Mouse (Mus musculus) v-Abl transformed pro-B cells (cell line): Measurements from ENCODE around the gene Gm12216.

Experiments
- in situ Hi-C, 2 experiments: fragments of 400-800 bp; cut with MboI; formaldehyde crosslinking; loops; one replicate each; pipeline ENCODE4 v1.15.1; 2025; ENCODE audit not compliant: unreplicated experiment in 2 of 2

Gene Gm12216

DNA sequence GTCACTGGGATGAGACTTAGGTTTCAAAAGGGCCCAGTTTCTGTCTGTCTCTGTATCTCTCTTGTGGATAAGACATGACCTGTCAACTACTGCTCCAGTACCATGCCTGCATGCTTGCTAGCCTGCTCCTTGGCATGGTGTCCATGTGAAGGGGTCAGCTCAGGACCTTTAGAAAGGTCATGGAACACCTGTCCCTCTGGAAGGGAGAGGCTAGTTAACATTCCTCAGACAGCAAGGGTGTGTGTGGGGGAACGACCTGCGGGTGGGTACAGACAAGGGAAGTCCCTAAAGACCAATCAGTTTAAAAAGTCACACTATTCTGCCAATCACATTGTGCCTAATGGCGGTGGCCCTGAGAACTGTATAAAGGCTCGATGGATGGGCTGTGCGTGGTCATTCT, 58.1 kb downstream of the Gm12216 start:
- in situ Hi-C loops = no loop called here

DNA sequence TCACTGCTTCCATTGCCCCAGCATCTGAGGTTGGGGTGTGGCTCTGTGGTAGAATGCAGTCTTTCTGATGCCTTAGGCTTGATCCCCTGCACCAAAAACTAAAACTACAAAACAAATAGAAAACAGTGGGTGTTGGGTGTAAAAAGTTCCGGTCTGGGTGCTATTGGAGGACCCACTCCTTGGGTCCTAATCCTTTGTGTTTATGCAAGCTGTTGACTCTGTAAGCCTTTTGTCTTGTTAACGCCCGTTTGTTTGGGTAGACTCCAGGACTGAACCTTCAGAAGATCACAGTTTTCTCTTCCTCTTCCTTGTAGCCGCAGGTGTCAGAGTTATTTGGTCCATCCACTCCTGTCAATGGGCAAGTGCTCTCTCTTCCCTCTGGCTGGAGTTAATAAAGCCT, 59.0 kb downstream of the Gm12216 start:
- in situ Hi-C loops = no loop called here

DNA sequence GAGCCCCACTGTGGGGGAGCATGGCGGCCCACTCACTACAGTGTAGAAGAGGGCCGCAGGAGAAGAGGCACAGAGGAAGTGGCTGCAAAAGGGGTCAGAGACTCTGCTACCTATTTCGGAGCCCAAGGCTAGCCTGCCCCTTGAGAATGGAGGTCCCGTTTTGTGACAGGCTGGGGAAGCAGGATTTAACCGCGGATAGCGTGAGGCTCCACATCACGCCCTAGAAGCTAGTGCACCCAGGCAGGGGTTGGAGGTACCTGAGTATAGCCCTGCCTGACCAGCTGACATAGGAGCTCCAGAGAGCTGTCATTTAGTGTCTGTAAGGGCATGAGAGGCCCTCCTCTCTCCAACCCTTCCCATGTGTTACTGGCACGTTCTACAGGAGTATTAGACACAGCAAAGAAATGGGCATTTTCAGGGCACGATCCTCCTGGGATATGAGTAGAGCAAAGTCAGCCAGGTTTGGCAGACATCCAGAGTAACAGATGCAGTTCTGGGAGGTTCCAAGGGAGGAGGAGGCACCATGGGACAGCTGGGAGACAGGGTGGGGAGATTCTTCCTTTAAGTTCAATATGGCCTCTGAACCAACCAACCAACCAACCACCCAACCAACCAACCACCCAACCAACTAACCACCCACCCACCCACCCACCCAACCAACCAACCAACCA, 60.9 kb downstream of the Gm12216 start:
- in situ Hi-C loops = loop anchor here (5.0 to 25.0 kb wide), 2 partner anchors 36 to 964 kb away; no protein-coding TSS in a partner anchor

DNA sequence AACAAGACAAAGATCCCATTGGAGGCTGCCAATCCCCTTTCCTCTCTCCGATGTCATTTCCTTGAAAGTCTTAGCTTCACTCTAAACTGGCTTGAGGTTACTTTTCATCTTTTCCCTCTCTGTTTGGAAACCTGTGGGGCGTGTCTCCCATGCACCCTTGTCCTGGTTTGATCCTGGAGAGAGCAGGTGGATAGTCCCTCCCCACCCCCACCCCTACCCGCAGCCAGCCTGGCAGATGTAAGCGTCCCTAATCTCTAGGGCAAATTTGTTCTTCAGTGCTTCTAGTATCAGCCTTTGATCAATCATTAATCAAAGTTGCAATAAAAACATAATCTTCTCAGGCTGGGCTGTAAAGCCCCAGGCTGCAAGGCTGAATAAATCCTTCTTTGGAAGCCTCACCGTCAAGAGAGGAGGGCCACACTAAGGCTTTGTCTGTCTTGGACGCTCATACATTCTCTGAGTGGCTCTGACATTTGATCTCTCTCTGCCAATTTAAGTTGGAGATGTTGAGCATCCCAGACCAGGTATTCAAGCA, 61.6 kb downstream of the Gm12216 start:
- in situ Hi-C loops = loop anchor here (5.0 to 25.0 kb wide), 2 partner anchors 35 to 965 kb away; no protein-coding TSS in a partner anchor

DNA sequence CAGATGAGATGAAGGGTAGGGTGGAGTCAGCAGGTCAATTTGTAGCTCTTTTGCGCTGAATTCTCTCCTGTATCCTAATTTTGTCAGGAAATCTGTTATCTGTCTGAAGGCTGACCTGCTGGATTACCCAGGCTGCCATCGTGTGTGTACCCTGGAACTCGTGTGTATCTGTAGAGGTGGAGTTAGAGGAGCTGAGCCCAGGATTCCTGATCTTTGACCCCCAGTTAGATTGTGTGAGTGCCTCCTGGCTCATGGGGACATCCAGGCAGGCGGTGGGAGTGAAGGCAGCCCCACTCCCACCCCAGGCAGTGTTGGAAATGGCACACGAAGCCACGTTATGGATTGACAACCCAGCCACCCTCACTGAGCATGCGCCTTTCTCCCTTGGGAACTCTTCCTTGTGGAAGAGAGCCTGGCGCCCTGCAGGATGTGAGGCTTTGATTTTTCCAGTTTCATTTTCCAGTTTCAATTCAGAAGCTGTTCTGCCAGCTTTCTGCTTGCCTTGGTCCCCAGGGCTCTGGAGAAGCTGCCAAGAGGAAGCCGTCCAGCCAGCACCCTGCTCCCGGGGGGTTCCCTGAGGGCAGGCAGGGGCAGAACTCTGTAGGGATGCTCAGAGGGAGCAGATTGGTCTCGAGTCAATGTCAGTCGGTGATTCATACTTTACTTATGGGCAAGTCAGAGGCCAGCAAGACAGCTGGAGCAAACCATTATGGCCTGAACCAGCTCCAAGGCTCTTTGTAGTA, 62.5 kb downstream of the Gm12216 start:
- in situ Hi-C loops = loop anchor here (5.0 to 25.0 kb wide), 2 partner anchors 34 to 966 kb away; no protein-coding TSS in a partner anchor

DNA sequence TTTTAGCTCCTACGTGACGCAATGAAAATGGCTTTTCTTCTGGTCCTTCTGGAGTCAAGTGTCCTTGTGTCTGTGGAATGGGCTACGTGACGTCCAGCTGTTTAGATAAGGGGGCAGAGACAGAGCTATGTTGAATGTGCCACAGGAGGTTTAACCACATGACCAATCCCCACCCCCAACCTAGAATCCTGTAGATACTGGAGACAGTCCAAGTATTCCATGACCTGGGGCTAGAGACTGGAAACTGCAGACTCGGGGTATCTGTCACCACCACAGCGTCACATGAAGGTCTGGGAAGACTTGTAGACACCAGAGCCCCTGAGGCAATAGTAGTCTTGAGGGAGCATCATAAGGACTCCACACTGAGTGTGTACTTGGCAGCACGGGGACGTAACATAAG, 63.2 kb downstream of the Gm12216 start:
- in situ Hi-C loops = loop anchor here (5.0 to 25.0 kb wide), 2 partner anchors 34 to 966 kb away; no protein-coding TSS in a partner anchor

DNA sequence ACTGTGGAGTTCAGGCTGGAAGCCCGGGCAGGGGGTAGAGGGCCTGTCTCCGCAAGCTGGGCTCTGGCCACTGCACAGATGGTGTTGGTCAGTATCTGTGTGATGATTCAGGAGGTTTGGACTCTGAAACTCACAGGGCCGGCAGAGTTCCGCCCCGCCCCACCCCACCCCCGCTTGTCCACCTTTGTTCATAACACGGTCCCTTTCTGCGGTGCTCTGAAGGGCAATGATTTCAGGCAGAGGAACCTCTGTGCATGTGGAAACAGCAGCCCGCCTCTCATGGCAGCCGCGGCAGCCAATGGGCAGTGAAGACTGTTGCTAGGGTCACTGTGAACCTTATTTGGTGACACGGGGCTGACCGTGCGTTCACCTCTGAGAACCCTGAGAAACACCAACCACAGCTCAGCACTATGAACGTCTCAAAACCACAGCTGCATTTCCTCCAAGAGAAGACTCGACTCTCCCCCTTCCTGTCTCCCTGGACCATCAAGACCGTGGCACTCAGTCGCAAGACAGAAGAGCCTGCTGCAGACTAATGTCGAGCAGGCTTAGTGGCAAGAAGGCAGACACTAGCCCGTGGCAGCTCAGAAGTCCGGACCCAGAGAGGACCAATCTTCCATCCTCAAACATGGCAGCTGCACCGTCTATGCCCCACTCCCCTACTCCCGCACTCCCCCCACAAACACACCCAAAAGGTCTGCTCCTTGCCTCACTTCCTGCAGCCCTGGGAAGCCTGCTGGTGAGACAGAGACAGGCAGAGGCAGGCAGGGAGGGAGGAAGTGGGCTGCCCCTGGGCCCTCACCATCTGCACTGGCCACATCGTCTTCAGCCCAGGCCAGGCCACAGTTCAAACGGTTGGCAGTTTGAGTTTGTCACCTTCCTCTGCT, 64.1 kb downstream of the Gm12216 start:
- in situ Hi-C loops = loop anchor here (5.0 to 25.0 kb wide), 2 partner anchors 33 to 967 kb away; no protein-coding TSS in a partner anchor

DNA sequence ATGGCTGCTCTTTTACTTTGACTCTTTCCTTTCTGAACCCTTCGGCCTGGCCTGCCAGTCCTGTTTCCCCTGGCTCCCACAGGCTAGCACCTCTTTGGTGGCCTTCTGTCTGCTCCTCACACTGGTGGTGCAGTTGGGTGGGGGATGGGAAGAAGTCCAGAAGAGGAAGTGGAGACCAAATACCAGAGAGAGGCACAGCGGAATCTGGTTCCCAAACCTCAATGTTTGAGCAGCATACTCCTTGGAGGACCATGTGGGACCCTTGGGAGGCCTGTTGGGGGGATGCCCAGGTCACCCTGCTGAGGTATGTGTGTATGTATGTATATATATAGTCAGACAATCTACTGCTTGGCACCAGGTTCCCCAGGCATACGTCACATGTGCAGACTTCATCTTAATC, 65.0 kb downstream of the Gm12216 start:
- in situ Hi-C loops = loop anchor here in 1 of 2 experiments (25.0 kb wide), 1 partner anchor 968 kb away; no protein-coding TSS in a partner anchor

DNA sequence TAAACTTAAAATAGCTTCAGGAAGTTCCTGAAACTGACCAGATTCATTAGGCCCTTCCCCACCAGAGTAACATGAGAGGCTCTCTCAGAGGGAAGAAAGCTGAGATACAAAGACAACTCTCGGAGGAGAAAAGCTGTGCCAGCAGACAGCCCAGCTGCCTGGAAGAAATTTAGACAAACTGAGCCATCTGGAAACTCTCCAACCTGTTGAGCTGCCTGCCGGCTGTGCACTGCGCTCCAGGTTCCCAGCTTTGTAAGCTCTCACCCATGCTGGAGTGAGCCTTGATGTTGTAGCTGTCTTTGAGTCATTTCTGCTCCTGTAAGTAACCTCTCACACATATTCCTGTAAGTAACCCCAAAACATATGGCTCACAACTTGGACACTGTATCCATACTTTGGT, 66.1 kb downstream of the Gm12216 start:
- in situ Hi-C loops = loop anchor here in 1 of 2 experiments (25.0 kb wide), 1 partner anchor 969 kb away; no protein-coding TSS in a partner anchor

DNA sequence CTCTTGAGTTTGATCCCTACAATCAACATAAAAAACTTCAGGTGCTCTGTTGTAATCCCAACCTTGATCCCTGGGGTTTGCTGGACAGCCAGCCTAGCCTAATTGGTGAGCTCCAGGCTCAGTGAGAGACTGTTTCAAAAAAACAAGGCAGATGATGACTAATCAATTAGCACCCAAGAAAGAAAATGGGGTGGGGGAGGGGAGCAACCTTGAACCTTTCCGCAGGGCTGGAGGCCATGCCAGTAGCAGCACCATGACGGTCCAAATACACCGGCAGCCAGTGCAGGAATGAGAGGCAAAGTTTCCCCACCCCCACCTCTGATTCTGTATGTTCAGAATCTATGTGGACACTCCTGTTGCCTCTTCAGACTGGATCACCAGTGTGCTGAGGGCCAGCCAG, 69.8 kb downstream of the Gm12216 start:
- in situ Hi-C loops = loop anchor here in 1 of 2 experiments (25.0 kb wide), 1 partner anchor 973 kb away; no protein-coding TSS in a partner anchor

DNA sequence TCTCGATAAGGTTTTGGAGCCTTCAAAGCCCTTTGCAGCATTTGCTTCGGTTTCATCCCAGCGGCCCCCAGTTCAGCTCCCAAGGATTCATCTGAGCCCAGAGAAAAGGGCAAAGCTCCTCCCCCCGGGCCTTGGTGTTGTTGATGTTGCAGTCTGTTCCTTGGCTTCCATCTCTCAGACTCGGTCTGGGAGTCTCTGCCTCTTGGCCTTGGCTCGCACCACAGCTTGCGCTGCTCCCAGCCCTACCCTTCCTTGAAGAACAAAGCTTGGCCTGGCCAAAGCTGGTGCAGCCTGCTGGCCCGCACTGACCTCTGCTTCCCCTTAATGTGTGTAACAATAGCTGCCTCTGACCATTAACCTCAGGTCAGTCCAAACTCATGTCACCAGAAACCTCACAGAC, 70.9 kb downstream of the Gm12216 start:
- in situ Hi-C loops = loop anchor here in 1 of 2 experiments (25.0 kb wide), 1 partner anchor 974 kb away; no protein-coding TSS in a partner anchor

DNA sequence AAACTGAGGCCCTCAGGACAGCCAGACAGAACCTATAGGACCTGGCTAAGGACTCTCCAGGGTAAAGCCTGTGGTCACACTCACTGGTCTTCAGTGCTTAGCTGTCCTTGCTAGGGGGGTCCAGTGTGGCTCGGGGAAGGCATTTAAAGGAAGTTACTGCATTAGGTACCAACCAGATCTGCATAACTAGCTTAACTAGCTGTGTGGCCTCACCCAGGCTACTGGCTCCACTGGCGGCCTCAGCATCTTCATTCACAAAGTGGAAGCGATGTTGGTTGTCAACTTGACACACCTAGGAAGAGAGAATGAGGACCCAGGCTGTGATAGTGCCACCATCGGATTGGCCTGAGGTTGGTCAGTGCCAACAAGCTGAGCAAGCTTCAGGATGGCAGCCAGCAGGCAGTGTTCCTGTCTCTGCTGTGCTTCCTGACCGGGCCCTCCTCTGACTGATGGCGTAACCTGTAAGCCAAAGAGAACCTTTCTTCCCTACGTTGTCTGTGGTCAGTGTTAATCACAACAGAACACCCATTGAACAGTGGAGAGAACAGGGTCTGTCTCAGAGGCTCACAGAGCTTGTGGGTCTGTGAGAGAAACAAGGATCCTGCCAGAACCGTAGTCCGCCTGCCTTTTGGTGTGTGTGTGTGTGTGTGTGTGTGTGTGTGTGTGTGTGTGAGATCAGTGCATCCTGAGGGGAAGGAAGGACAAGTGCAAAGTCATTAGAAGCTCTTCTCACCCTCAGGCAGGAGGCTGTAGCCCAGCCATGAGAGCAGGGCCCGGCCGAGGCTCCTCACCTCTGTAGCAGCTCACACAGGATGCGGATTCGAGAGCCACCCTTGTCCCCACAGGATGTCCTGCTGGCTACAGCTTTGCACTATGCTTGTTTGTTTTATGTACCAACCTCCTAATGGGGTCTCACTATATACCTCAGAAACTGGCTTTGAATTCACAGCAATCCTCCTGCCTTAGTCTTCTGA, 72.7 kb downstream of the Gm12216 start:
- in situ Hi-C loops = loop anchor here in 1 of 2 experiments (25.0 kb wide), 1 partner anchor 976 kb away; no protein-coding TSS in a partner anchor

DNA sequence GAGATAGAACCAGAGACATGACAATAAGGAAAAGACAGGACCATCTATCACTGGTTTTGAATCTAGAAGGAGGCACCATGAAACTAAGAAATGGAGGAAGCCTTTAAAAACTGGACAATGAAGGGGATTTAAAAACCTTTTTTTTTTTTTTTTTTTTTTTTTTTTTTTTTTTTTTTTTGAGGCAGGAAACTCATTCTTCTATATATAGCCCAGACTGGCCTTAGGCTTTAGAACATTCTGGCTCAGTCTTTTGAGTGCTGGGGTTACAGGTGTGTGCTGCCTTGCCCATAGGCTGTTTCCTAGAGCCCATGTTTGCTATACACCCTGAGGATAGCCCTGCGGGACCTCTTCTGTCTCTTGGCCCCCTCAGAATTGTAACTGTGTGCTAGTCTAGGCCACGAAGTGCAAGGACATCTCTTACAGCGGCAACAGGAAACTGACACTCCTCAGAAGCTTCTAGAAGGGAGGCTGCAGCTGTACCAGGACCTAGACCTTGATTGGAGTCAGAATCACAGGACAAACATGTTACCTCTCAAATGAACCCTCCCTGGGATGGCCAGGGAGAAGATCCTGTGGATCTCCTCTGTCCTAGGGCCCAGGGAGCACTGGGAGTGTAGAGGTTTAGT, 73.6 kb downstream of the Gm12216 start:
- in situ Hi-C loops = loop anchor here in 1 of 2 experiments (25.0 kb wide), 1 partner anchor 977 kb away; no protein-coding TSS in a partner anchor

DNA sequence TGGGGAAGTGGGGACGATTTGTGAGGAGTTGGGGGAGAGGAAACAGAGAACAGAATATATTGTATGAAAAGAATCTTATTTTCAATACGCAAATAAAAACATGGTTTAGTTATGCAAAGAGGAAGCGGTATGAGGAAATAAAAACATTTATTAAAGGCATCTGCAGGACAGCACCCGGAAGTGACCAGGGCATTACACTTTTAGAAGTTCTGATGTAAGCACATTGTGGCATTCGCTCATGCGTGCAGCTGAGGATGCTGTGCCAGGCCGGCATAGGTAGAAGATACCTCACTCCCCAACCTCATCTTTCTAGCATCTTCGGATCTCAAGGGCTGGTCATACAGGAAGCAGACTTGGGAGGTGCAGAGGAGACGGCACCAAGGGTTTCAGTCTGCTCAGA, 75.8 kb downstream of the Gm12216 start:
- in situ Hi-C loops = loop anchor here in 1 of 2 experiments (25.0 kb wide), 1 partner anchor 979 kb away; no protein-coding TSS in a partner anchor

DNA sequence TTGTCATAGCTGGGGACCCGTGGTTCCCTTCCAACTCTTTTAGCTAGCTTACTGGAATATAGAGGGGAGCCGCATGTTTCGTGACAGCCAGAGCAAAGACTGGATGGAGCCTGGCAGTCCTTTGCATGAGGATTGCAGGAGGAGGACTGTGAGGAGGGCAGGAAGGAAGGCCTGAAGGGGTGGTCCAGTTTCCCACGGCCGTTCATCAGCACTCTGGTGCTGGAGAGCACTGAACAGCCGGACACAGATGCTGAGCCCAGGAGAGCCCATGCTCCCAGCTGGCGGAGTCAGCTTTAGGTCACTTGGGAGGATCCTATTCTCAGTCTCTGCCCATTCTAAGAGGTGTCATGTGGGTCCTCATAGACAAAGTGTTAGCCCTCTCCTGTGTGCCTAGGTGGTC, 77.1 kb downstream of the Gm12216 start:
- in situ Hi-C loops = loop anchor here in 1 of 2 experiments (25.0 kb wide), 1 partner anchor 980 kb away; no protein-coding TSS in a partner anchor

DNA sequence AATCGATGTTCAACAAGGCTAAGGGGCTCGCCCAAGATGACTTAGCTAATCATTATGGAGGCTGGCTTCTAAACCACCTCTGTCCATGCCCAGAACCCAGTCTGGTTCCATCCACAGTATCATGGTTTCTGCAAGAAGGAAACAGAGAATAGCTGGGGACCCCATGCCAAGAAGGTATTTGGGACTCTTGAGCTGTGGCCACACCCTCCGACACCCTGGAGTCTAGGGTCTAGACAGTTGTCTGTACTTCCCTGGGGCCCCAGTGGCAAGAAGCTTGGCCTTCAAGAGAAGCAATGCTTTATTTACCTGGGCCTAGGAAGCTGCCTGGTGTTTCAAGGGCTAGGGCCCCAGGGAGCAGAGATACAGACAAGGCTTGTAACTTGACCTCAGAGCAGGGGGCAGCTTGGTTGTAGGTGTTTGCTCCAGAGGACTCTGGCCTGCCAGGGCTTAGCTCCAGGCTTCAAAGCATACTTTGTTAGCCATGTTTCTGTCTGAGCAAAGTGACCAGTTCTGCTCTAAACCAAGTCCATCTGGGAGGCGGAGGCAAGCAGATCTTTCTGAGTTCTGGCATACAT, 77.8 kb downstream of the Gm12216 start:
- in situ Hi-C loops = loop anchor here in 1 of 2 experiments (25.0 kb wide), 1 partner anchor 981 kb away; no protein-coding TSS in a partner anchor

DNA sequence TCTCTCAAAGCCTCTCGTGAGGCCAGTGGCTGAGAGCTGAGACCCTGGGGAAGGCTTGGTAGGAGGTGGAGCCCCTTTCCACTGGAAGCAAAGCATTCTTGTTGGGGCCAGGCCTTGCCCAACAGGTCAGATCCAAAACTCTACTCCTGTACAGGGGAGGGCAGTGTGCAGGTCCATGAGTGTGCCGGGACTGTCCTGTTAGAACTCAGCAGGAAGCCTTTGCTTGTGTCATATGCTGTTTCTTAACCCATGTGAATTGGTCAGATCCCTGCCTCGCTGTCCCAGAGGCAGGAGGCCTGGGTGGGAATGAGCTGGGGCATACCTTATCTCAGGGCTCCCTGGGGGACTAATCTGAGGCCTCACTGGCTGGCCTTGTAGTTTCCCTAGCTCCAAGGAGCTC, 78.8 kb downstream of the Gm12216 start:
- in situ Hi-C loops = loop anchor here in 1 of 2 experiments (25.0 kb wide), 1 partner anchor 982 kb away; no protein-coding TSS in a partner anchor

DNA sequence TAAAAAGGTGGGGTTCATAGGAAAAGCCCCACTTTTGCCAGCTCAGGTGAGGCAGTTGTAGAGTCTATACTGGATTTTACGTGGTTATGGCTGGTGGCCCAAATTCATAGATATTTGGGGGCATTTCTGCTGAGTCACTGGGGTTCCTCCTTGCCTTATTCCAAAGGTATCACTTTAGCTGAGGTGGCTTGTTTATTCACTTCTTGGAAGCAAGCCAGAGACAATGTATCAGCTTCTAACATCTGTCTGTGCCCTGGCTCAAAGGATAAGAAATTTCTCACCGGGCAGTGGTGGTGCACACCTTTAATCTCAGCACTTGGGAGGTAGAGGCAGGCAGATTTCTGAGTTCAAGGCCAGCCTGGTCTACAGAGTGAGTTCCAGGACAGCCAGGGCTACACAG, 79.2 kb downstream of the Gm12216 start:
- in situ Hi-C loops = loop anchor here in 1 of 2 experiments (25.0 kb wide), 1 partner anchor 982 kb away; no protein-coding TSS in a partner anchor
